Mouse (Mus musculus): ENCODE results near the gene Lamb2.

- TF ChIP-seq EP300 (IDR thresholded peaks at IDR 0.05; ENCODE audit: low read depth) (no peak), CTCF (IDR thresholded peaks at IDR 0.05; ENCODE audit: low read depth) (no peak)
Observed at GRCm38 (mm10) chr9:108506901-108507300, 27.4 kb downstream of the Lamb2 start.
